Mouse (Mus musculus): ENCODE results near the gene Hoxb9. TPM values are rescaled to one million over a fixed set of nuclear protein-coding genes. Genes with fewer than 3 reads are reported as not detected.
A peak's percentile ranks its signal among the peaks of the same experiment; 100 is the strongest.

Hoxb9 gene
- polyA plus RNA-seq, 1 experiment, result 43.5 TPM

GRCm38 (mm10) chr11:96302381-96303150, 31.3 kb downstream of the Hoxb9 start:
- TF ChIP-seq CTCF (IDR thresholded peaks at IDR 0.05; ENCODE audit: borderline replicate concordance, insufficient read depth, low read length), result no peak
- TF ChIP-seq POLR2A (IDR thresholded peaks at IDR 0.05; ENCODE audit: low read depth, low read length), result no peak
- H3K4me1 ChIP-seq (ENCODE audit: control insufficient read depth, insufficient read depth, low read length), result no peaks in the 10 kb centered on the region
- H3K27ac ChIP-seq (ENCODE audit: insufficient read depth, low read length), result peak overlapping the region; percentile 46
- H3K4me3 ChIP-seq (ENCODE audit: insufficient read depth, low read length), result no peak overlapping the region

- H3K4me3 ChIP-seq (ENCODE audit: insufficient read depth, low read length), result peak within 1 kb of the TSS; percentile 31
- no peaks in the 10 kb centered on the region for H3K4me1 ChIP-seq (ENCODE audit: control insufficient read depth, insufficient read depth, low read length)
- peak within 1 kb of the TSS; percentile 46 for H3K27ac ChIP-seq (ENCODE audit: insufficient read depth, low read length)
- TF ChIP-seq CTCF (IDR thresholded peaks at IDR 0.05; ENCODE audit: borderline replicate concordance, insufficient read depth, low read length) (peak; percentile 80), POLR2A (IDR thresholded peaks at IDR 0.05; ENCODE audit: low read depth, low read length) (no peak)
Observed at GRCm38 (mm10) chr11:96303151-96304099, 32.2 kb downstream of the Hoxb9 start, which contains the start of gene Hoxb5. TSS of gene Hoxb5 (plus strand) at chr11:96303336.

GRCm38 (mm10) chr11:96304381-96305195, 33.3 kb downstream of the Hoxb9 start:
- peak overlapping the region; percentile 23; the same call in 1 of the 2 replicates for H3K27ac ChIP-seq (ENCODE audit: insufficient read depth, low read length)
- no peaks in the 10 kb centered on the region for H3K4me1 ChIP-seq (ENCODE audit: control insufficient read depth, insufficient read depth, low read length)
- TF ChIP-seq CTCF (IDR thresholded peaks at IDR 0.05; ENCODE audit: borderline replicate concordance, insufficient read depth, low read length), result no peak
- TF ChIP-seq POLR2A (IDR thresholded peaks at IDR 0.05; ENCODE audit: low read depth, low read length), result no peak
- peak overlapping the region; percentile 31 for H3K4me3 ChIP-seq (ENCODE audit: insufficient read depth, low read length)

GRCm38 (mm10) chr11:96305505-96306182, 34.4 kb downstream of the Hoxb9 start:
- no peaks in the 10 kb centered on the region for H3K4me1 ChIP-seq (ENCODE audit: control insufficient read depth, insufficient read depth, low read length)
- peak overlapping the region; percentile 0; the same call in 1 of the 2 replicates for H3K4me3 ChIP-seq (ENCODE audit: insufficient read depth, low read length)
- H3K27ac ChIP-seq (ENCODE audit: insufficient read depth, low read length), result peak overlapping the region; percentile 79
- TF ChIP-seq CTCF (IDR thresholded peaks at IDR 0.05; ENCODE audit: borderline replicate concordance, insufficient read depth, low read length) (no peak), POLR2A (IDR thresholded peaks at IDR 0.05; ENCODE audit: low read depth, low read length) (no peak)

DNA sequence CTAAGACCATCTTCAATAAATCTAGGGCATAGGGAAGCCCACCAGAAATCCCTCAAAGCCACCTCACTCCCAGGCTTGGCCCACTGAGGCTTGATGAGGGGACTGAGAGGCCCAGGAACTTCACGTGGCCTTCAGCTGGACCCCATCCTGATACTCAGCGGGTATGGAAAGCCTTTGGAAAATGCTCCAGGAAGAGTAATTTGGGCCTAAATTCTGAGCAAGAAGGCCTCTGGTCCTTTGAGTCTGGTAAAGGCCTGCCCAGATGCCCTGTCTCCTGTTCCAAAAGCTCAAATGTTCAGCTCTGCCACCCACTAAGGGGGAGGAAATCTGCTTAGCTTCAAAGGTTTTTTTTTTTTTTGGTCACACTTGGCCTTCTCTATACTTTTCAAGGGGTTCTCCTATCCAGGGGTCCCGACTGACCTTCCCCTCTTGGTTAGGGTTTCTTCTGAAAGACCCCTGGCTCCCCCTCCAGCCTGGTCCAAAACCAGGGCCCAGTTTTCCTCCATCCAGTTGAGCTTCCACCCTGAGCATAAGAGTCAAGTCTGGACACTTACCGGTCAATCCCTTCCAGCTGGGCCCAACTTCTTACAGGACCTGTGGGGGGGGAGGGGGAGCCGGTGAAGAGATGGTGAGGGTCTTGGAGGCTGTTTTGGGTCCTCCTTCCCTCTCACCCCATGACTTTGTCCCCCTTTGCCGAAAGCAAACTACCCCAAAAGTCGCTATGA, 35.1 kb downstream of the Hoxb9 start:
- peak overlapping the region; percentile 33 for H3K4me3 ChIP-seq (ENCODE audit: insufficient read depth, low read length)
- TF ChIP-seq POLR2A (IDR thresholded peaks at IDR 0.05; ENCODE audit: low read depth, low read length), result no peak
- no peak for TF ChIP-seq CTCF (IDR thresholded peaks at IDR 0.05; ENCODE audit: borderline replicate concordance, insufficient read depth, low read length)
- H3K27ac ChIP-seq (ENCODE audit: insufficient read depth, low read length), result peak overlapping the region; percentile 79
- no peaks in the 10 kb centered on the region for H3K4me1 ChIP-seq (ENCODE audit: control insufficient read depth, insufficient read depth, low read length)

DNA sequence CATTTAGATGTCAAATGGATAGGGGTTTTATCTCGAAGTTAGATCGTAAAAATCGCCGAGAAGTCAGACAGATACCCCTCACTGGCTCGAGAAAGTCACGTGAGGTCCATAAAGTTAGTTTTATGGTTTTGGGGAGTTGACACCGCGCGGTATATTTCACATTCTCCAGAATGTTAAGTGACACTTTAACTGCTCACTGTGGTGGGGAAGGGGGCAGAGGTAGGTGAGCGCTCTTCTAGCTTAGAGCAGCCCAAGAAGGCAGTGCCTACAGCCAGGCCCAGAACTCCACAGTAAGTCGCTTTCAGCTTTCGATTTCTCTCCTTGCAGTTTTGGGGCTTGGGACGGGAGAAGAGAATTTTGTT, 35.6 kb downstream of the Hoxb9 start:
- Histone ChIP-seq H3K27ac (ENCODE audit: insufficient read depth, low read length) (peak overlapping the region; percentile 79), H3K4me1 (ENCODE audit: control insufficient read depth, insufficient read depth, low read length) (no peaks in the 10 kb centered on the region)

GRCm38 (mm10) chr11:96308763-96309162, 37.5 kb downstream of the Hoxb9 start:
- TF ChIP-seq CTCF (IDR thresholded peaks at IDR 0.05; ENCODE audit: borderline replicate concordance, insufficient read depth, low read length) (no peak), POLR2A (IDR thresholded peaks at IDR 0.05; ENCODE audit: low read depth, low read length) (no peak)
- Histone ChIP-seq H3K4me1 (ENCODE audit: control insufficient read depth, insufficient read depth, low read length) (no peaks in the 10 kb centered on the region), H3K4me3 (ENCODE audit: insufficient read depth, low read length) (peak overlapping the region; percentile 46), H3K27ac (ENCODE audit: insufficient read depth, low read length) (peak overlapping the region; percentile 68)

More for the DNA sequence above, 35.6 kb downstream of the Hoxb9 start:
- H3K4me3 ChIP-seq (ENCODE audit: insufficient read depth, low read length), result peak overlapping the region; percentile 46
- TF ChIP-seq CTCF (IDR thresholded peaks at IDR 0.05; ENCODE audit: borderline replicate concordance, insufficient read depth, low read length), result no peak
- TF ChIP-seq POLR2A (IDR thresholded peaks at IDR 0.05; ENCODE audit: low read depth, low read length), result peak; percentile 56

DNA sequence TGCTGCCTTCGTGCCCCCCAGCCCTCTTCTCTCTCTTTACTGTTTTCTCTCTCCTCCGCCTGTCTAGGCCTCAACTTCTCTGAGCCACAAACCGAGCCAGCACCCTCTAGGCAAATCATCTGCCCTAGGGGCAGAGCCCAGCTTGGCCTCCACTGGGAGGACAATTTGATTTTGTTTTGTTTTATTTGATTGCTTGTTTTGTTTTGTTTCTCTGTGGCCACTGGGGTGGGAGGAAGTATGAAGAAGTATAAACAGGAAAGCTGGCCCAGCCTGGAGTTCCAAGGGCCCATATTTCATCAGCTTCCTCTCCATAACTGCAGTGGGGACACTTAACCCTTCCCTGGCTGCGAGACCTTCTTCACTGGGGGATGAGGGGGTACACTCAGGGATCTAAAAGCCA, 38.0 kb downstream of the Hoxb9 start:
- TF ChIP-seq CTCF (IDR thresholded peaks at IDR 0.05; ENCODE audit: borderline replicate concordance, insufficient read depth, low read length) (no peak), POLR2A (IDR thresholded peaks at IDR 0.05; ENCODE audit: low read depth, low read length) (no peak)
- Histone ChIP-seq H3K4me3 (ENCODE audit: insufficient read depth, low read length) (peak overlapping the region; percentile 46), H3K4me1 (ENCODE audit: control insufficient read depth, insufficient read depth, low read length) (no peaks in the 10 kb centered on the region), H3K27ac (ENCODE audit: insufficient read depth, low read length) (peak overlapping the region; percentile 68)

Measured in embryonic fibroblast, embryonic 13.5 days (primary cell).